In the genomic region with DNA sequence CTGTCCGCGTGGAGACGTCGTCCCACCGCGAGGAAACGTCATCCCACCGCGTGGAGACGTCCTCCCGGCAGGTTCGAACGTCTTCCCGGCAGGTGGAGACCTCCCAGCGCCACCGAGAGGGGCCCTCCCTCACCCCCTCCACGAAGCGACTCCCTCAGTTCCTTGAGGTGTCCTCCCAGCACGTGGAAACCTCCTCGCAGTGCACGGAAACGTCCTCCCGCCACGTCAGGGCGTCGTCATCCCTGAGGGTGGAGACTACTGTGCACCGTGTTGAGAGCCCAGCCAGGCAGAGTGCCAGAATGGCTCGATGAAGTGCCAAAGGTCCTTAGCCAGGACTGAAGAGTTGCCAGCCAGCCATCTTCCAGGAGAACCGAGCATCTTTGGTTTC, we compare ENCODE assay signal across 8 mouse cellular contexts. TPM values are rescaled to one million over a fixed set of nuclear protein-coding genes. Genes with fewer than 3 reads are reported as not detected.
A peak's percentile ranks its signal among the peaks of the same experiment; 100 is the strongest.
DNase-seq lines count a peak whose midpoint lies in the region; ATAC-seq and TF ChIP-seq lines count a peak whose summit lies in the region.

Med31 (minus strand) TSS at position 183 of the 388 bp plus-strand sequence.

- TF ChIP-seq EP300 in ES-Bruce4 (IDR thresholded peaks at IDR 0.05; ENCODE audit: insufficient read depth, low read depth, low read length), result no peak

- intact Hi-C loops in heart, postnatal 25 days (cut with DNase I), result no loop called here

- no peak for TF ChIP-seq CTCF in ES-Bruce4 (IDR thresholded peaks at IDR 0.05; ENCODE audit: low read depth, low read length)
- TF ChIP-seq CTCF in lung, adult 2 months (IDR thresholded peaks at IDR 0.05; ENCODE audit: insufficient read depth, low read length), result no peak

- peak; percentile 46 for DNase-seq in c-Kit-negative CD71-positive TER-119-positive erythroid progenitor cells, embryonic 14.5 days (ENCODE audit: low read depth, low spot score)
- peak; percentile 62 for DNase-seq in heart, postnatal 25 days (ENCODE audit: low spot score)
- peak; percentile 58 to 69 for DNase-seq in layer of hippocampus, adult 18-20 months (ENCODE audit: low spot score in 2 of 2)
- peak; percentile 80 for DNase-seq in lung, adult 2 months
- DNase-seq in thymus, adult 18-20 months, result peak; percentile 71 to 76

- H3K4me1 ChIP-seq in ES-Bruce4 (ENCODE audit: control insufficient read depth, insufficient read depth, low read length), result no peaks in the 10 kb centered on the region
- H3K4me1 ChIP-seq in forebrain, embryonic 13.5 days, result peaks cover 26% of the 10 kb centered on the region
- no peaks in the 10 kb centered on the region for H3K4me1 ChIP-seq in lung, adult 2 months (ENCODE audit: control insufficient read depth, insufficient read depth, low read length)

- peaks cover 4% of the 10 kb centered on the region; the same call in 1 of the 2 replicates for H3K36me3 ChIP-seq in ES-Bruce4 (ENCODE audit: control insufficient read depth, insufficient read depth, low read length, poor library complexity, severe bottlenecking)
- H3K36me3 ChIP-seq in forebrain, embryonic 13.5 days (ENCODE audit: poor library complexity, severe bottlenecking), result peaks cover 25% of the 10 kb centered on the region

- no peaks in the 10 kb centered on the region for H3K9me3 ChIP-seq in ES-Bruce4 (replicated peaks; ENCODE audit: control insufficient read depth, insufficient read depth, low read length, poor library complexity, severe bottlenecking)
- H3K9me3 ChIP-seq in forebrain, embryonic 13.5 days (replicated peaks), result no peaks in the 10 kb centered on the region

- peak within 1 kb of the TSS; percentile 8; the same call in 1 of the 2 replicates for H3K27ac ChIP-seq in ES-Bruce4 (ENCODE audit: insufficient read depth, low read length)
- H3K27ac ChIP-seq in forebrain, embryonic 13.5 days, result peak within 1 kb of the TSS; percentile 52

- H3K4me3 ChIP-seq in ES-Bruce4 (ENCODE audit: low read depth, low read length), result peak within 1 kb of the TSS; percentile 82
- peak within 1 kb of the TSS; percentile 78 for H3K4me3 ChIP-seq in forebrain, embryonic 13.5 days
- peak within 1 kb of the TSS; percentile 77 for H3K4me3 ChIP-seq in lung, adult 2 months (replicated peaks; ENCODE audit: extremely low read depth, low read depth, low read length)

- H3K4me2 ChIP-seq in forebrain, embryonic 13.5 days, result peak within 1 kb of the TSS; percentile 82

- H3K27me3 ChIP-seq in ES-Bruce4 (ENCODE audit: control insufficient read depth, insufficient read depth, low read length, poor library complexity, severe bottlenecking), result no peaks in the 10 kb centered on the region
- H3K27me3 ChIP-seq in forebrain, embryonic 13.5 days, result no peaks in the 10 kb centered on the region

- no peak for TF ChIP-seq POLR2A in ES-Bruce4 (IDR thresholded peaks at IDR 0.05; ENCODE audit: insufficient read depth, low read length)
- TF ChIP-seq POLR2A in lung, adult 2 months (IDR thresholded peaks at IDR 0.05; ENCODE audit: borderline replicate concordance, extremely low read depth, low read depth, low read length), result peak; percentile 46; the same call in 1 of the 2 replicates

- 3% methylated on average over 29 of the region's 29 CpGs for WGBS in forebrain, embryonic 13.5 days
- under 1% methylated on average over 29 of the region's 29 CpGs for WGBS in lung, adult 2 months

- ATAC-seq in forebrain, embryonic 13.5 days, result peak; percentile 82
- peak; percentile 55 for ATAC-seq in neutrophil, adult 5-6 weeks (ENCODE audit: extremely low read depth, insufficient number of reproducible peaks, low FRiP score, poor library complexity, severe bottlenecking)

- H3K9ac ChIP-seq in ES-Bruce4 (ENCODE audit: low read depth, poor library complexity, severe bottlenecking), result peak within 1 kb of the TSS; percentile 72
- peak within 1 kb of the TSS; percentile 78 for H3K9ac ChIP-seq in forebrain, embryonic 13.5 days

RNA-seq across cellular contexts. Expression of gene Med31, which starts in this region (rescaled TPM):
- 25.3 and 25.7 TPM in 2 replicates for polyA plus RNA-seq in ES-Bruce4 (2011; ENCODE audit: insufficient read depth, insufficient read length, low read depth, missing spikeins)
- polyA plus RNA-seq in forebrain, embryonic 13.5 days (2015; fragmentation: Nextera tagmentation; extraction: Ambion mirVana), result 69.7 and 70.0 TPM in 2 replicates
- total RNA-seq in heart, postnatal 25 days (2021), result 10 to 100 TPM; 10.4 to 10.6 TPM
- 10 to 100 TPM; 14.2 to 17.4 TPM for total RNA-seq in layer of hippocampus, adult 18-20 months (2021)
- polyA plus RNA-seq in lung, adult 2 months (2012; rRNA removed), result 7.5 and 9.5 TPM in 2 replicates
- 25.2 and 30.3 TPM in 2 replicates for total RNA-seq in neutrophil, adult 5-6 weeks (2017)

Comparison
In these comparisons a context has a peak if more than half of its experiments do, and no peak if none do; other contexts are left out.
1. Peak in every context shown above with its lines: DNase-seq, ATAC-seq, H3K4me3 ChIP-seq and H3K27ac ChIP-seq.